Mouse (Mus musculus) olfactory bulb, adult 2 months (tissue): ENCODE data around the gene Gse1.

ENCODE experiments used
- CTCF ChIP-seq: fragments of 200-500 bp; IDR thresholded peaks from 2 replicates; pipeline ENCODE4 v1.5.1; 2012; ENCODE audit warnings: low read depth, mild to moderate bottlenecking, low read length, moderate library complexity; ENCODE audit not compliant: insufficient read depth
- POLR2A ChIP-seq: fragments of 200-500 bp; IDR thresholded peaks from 2 replicates; pipeline ENCODE4 v1.6.1; 2012; ENCODE audit warnings: mild to moderate bottlenecking, low read depth, low read length, moderate library complexity; ENCODE audit not compliant: insufficient read depth

- TF ChIP-seq POLR2A: 0 out of 2 replicates have a peak, but pooled peaks have one; percentile 14
- no peak for TF ChIP-seq CTCF
Measured at GRCm38 (mm10) chr8:120439309-120439708, 211.1 kb downstream of the Gse1 start.
